Mouse (Mus musculus): Measurements from ENCODE around the gene Ap1g1.

DNA sequence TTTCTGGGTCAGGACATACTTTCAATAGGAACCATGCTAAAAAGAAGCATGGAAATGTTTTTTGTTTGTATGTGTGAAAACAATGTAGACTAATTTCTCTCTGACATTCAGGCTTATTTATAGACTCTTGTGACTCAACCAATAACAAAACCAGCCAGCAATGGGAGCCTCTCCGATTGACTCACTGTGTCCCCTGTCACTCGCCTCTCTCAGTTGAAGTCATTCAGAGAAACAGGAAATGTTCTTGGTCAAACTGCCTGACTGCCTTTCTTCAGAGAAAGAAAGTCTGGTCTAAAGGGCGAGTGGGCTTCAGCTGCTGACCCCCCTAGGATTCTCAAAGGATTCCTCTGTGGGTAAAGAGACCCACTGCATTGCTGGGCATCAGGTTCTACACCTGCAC, 5.2 kb upstream of the Ap1g1 start:
- TF ChIP-seq POLR2A (IDR thresholded peaks at IDR 0.05; ENCODE audit: borderline replicate concordance, low read depth, low read length) (no peak), CTCF (IDR thresholded peaks at IDR 0.05; ENCODE audit: low read depth, low read length) (no peak)
